Mouse (Mus musculus) embryonic fibroblast, embryonic 13.5 days (primary cell): ENCODE data around the gene Fau. TPM values are rescaled to one million over a fixed set of nuclear protein-coding genes. Genes with fewer than 3 reads are reported as not detected.

Source experiments
- H3K27ac ChIP-seq: 2 replicates; pipeline ENCODE4 v1.5.1; 2012; ENCODE audit warnings: low read length, control low read depth, inconsistent platforms; ENCODE audit not compliant: insufficient read depth
- H3K4me1 ChIP-seq: 2 replicates; pipeline ENCODE4 v1.6.1; 2011; ENCODE audit warnings: low read length; ENCODE audit not compliant: control insufficient read depth, insufficient read depth
- H3K4me3 ChIP-seq: 2 replicates; pipeline ENCODE4 v1.5.1; 2011; ENCODE audit warnings: mild to moderate bottlenecking, control low read depth, low read length; ENCODE audit not compliant: insufficient read depth
- CTCF ChIP-seq: IDR thresholded peaks from 2 replicates; pipeline ENCODE4 v1.5.1; 2011; ENCODE audit warnings: mild to moderate bottlenecking, control low read depth, low read length, moderate library complexity, borderline replicate concordance; ENCODE audit not compliant: insufficient read depth
- POLR2A ChIP-seq: IDR thresholded peaks from 2 replicates; pipeline ENCODE4 v1.6.1; 2011; ENCODE audit warnings: low read depth, mild to moderate bottlenecking, control low read depth, low read length, moderate library complexity
- polyA plus RNA-seq: library from polyadenylated mRNA; stranded (reverse); fragments of >200 nt; gene quantifications from 2 replicates; pipeline ENCODE4 v1.2.4, GENCODE M21; 2011; ENCODE audit warnings: low read depth; ENCODE audit not compliant: missing spikeins, insufficient read length

Gene Fau
- polyA plus RNA-seq, 1 experiment, result 1,065 TPM

DNA sequence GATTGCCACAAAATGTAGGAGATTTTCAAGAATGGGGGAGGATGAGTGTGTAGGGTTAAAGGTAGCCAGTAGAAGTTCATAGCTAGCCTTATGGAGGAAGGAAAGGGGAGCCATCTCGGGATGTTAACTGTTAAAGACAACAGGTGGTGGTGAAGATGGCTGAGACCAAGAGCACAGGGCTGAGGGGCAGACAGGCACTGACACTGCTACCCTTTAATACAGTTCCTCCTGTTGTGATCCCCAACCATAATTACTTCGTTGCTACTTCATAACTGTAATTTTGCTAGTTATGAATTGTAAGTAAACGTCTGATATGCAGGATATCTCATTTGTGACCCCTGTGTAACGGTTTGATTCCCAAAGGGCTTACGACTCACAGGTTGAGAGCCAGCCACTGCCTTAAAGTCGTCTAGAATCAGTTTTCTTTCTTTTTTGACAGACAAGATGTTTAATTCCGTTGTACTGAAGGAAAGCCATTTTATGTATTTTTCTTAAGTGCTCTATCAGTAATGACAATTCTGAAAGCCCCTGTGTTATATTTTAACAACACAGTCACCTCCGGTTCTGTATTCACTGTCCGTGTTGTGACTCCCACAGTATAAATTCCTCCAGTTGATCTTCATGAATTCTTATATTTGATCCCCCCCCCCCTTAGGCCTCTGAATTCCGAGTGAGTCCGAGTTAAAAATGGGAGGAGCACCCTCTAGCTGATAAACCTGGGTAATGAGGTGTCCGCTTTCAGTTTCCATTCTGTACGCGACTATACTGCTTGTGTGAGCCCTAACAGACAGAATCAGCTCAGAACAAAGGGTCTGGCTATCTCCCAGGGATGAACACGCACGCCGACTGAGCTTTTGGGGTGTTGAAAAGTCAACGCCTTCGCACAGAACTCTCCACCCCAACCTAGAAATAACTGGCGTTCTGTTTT, 12.0 kb upstream of the Fau start:
- Histone ChIP-seq H3K4me1 (no peaks in the 10 kb centered on the region), H3K4me3 (peak overlapping the region; percentile 61), H3K27ac (peak overlapping the region; percentile 86)
- TF ChIP-seq CTCF (no peak), POLR2A (peak; percentile 64)

DNA sequence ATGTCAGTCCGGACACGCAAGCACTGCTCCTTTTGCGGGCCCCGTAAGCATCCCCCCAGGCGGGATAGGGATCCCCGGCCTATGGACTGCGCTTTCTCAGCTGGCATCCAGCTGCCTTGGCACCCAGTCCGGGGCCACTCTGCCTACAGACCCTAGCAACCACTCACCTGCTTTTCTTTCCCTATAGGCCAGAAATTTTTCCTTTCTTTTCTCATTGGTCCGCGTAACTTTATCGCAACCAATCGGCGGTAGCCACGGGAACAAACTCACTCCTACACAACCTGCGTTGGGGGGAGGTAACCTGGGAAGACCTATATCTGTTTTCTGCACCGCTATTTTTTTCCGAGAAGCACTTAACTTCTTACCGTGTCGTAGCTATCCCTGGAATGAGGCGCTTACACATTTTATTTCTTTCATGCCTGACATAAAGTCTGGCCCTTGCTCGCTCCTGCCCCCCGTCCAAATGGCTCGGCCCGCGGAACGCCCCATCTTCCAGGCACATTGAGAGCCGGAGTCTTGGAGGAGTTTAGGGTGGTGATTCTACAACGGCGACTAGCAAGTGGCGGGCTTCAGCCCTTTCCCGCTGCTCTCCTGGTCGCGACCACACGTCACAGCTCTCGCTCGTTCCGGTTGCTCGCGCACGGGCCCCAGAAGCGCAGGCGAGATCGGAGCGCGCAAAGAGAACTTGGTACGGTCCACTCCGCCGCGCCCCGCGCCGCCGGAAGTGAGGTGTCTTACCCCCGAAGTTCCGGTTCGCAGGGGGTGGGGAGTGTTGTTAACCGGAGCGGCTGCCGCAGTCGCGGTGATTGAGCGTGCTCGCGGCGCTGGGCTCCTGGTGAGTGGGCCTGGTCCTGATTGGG, 11.1 kb upstream of the Fau start, which contains the start of gene Syvn1:
Gene Syvn1 (plus strand): TSS at position 283 of the 860 bp plus-strand sequence.
- Histone ChIP-seq H3K4me1 (no peaks in the 10 kb centered on the region), H3K4me3 (peak within 1 kb of the TSS; percentile 63), H3K27ac (peak within 1 kb of the TSS; percentile 96)
- TF ChIP-seq CTCF (no peak), POLR2A (peak; percentile 74)

DNA sequence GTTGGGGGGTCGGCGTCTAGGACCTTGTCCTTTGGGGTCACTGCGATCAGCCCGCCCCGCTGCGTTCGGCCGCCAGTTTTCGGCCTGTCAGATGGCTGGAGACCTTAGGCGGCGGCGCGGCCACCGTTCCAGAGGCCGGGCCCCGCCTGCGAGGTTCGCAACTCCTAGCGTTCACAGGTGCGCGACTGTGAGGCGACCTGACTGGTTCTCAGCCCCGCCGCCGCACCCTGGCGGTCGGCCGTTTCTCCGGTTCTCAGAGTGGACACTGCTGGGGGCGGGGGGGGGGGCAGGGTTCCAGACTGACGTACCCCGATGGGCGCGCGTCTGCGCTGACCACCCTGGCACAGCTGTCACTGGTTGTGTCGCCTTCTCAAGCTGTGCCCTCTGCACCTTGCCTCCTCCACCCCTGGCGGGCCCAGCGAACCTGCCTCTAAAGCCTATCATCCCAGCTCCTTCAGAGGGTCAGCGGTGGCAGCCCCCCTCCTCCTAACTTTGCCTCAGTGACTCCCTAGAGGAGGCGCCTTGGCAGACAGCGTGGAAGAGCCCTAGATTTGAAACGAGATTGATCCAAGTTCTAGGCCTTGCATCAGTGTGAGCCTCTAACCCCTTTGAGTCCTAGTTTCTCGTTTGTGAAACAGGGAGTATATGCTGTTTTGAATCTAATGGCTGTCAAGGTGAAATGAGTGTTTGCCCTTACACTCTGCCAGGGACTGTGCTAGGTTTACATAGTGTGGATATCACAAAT, 10.3 kb upstream of the Fau start:
- TF ChIP-seq CTCF (no peak), POLR2A (no peak)
- H3K27ac ChIP-seq, result peak overlapping the region; percentile 96
- H3K4me1 ChIP-seq, result no peaks in the 10 kb centered on the region
- H3K4me3 ChIP-seq, result peak overlapping the region; percentile 63

DNA sequence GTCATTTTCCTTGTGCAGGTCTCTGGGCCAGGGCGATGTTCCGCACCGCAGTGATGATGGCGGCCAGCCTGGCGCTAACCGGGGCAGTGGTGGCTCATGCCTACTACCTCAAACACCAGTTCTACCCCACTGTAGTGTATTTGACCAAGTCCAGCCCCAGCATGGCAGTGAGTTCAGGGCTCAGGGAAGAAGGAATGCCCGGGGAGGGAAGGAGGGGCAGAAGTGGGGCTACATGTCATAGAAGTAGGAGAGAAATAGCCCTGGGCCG, 9.8 kb upstream of the Fau start:
- TF ChIP-seq POLR2A, result no peak
- Histone ChIP-seq H3K27ac (0 out of 2 replicates have a peak overlapping the region, but pooled peaks have one; percentile 23), H3K4me1 (no peaks in the 10 kb centered on the region)

DNA sequence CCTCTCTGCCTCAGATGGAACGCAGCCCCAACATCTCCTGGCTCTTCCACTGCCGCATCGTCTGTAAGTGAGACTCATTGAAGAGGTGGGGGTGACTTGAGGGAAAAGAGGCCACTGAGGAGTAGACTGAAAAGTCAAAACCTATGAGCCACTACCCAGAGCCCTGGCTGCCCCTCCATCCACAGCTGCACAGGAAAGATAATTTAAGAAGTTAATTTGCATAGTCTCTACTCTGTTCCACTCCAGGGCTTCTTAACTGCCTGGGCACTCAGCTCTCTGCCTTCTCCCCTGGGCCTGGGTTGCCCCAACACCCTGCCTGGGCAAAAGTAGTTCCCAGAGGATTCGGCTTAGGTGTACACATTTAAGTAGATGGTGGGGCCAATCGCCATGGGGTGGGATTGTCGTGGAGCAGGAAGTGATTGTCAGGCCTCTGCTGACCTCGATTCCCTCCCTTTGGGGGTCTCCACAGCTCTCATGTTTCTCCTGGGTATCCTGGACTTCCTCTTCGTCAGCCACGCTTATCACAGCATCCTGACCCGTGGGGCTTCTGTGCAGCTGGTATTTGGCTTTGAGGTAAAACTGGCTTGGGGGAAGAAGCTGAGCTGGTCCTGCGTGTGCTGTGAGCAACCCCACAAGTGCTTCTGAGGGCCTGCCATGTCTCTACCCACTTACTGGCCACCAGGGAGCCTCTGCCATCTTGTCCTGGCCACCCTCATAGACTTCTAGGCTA, 8.8 kb upstream of the Fau start:
- no peak for TF ChIP-seq CTCF
- H3K4me1 ChIP-seq, result no peaks in the 10 kb centered on the region
- H3K27ac ChIP-seq, result no peak overlapping the region
- no peak overlapping the region for H3K4me3 ChIP-seq

More for the DNA sequence above, 9.8 kb upstream of the Fau start:
- peak overlapping the region; percentile 63 for H3K4me3 ChIP-seq

DNA sequence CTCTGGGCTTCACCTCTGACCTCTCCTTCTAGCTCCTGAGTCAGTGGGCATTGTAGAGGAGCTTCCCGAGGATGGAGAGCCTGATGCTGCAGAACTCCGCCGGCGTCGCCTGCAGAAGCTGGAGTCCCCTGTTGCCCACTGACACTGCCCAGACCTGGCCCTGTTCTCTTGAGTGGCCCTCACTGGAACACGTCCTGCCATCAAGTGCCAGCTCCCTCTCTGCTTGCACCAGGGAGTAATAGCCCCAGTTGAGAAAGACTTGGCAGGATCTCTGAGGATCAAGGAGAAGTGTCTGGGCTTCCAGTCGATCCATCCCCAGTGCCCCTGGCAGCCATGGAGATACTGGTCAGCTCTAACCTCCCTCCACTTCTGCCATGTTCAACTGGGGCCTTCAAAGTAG, 5.1 kb upstream of the Fau start:
- Histone ChIP-seq H3K4me3 (no peak overlapping the region), H3K4me1 (no peaks in the 10 kb centered on the region), H3K27ac (no peak overlapping the region)
- TF ChIP-seq CTCF, result no peak
- 0 out of 2 replicates have a peak, but pooled peaks have one; percentile 1 for TF ChIP-seq POLR2A

DNA sequence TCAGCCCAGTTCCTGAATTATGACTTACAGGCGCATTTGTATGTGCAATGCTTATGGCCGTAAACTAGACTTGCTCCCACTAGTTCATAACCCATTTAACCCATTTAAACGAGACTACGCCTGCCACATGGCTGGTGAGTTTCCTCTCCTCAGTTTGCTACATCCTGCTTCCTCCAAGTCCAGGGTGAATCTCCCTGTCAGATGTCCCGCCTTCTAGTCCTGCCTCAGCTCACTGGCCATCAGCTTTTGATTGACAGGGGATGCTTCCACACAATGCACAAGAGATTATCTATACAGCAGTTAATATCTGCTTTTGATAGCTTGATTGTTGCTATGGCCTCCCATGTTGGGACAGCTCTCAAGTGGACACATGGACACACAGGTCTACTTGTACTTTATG, 3.3 kb upstream of the Fau start:
- peaks cover 4% of the 10 kb centered on the region; the same call in 1 of the 2 replicates for H3K4me1 ChIP-seq
- H3K27ac ChIP-seq, result no peak overlapping the region
- TF ChIP-seq CTCF (no peak), POLR2A (no peak)
- H3K4me3 ChIP-seq, result no peak overlapping the region

DNA sequence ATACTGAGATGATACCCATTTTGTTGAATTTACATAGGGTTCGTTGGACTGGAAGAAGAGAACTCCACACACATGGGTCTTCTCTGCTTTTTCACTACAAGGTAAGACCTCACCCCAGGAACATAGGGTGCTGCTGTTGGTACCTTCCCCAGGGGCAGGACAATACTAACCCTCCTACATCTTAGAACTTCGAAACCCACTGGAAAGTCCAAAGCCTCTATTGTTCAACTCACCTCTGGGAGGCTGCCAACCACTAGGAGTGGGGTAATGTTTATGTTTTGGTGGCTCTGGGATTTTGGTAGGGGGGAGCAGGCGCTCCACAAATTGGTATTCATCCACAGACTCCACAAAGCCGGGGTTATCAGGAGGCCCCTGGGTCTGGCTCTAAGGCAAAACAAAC, 948 bp upstream of the Fau start:
- Histone ChIP-seq H3K4me3 (peak overlapping the region; percentile 87), H3K4me1 (peaks cover 4% of the 10 kb centered on the region; the same call in 1 of the 2 replicates), H3K27ac (no peak overlapping the region)
- TF ChIP-seq CTCF, result no peak
- TF ChIP-seq POLR2A, result no peak

DNA sequence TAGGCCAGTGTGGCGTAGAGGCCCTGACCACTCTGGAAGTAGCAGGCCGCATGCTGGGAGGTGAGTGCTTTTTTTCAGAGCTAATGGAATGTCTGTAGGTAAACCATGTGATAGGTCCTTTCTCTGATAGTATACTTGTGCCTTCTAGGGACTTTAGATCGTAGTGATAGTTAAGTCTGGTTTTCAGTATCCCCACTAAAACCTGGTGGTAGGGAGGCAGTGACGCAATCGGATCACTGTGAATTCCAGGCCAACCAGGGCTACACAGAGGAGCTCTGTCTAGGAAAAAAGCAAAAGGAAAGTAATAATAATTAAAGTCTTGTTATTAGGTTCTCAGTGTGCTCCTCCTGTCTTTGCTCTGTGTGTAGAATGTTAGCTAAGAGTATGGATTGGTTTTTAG, 869 bp downstream of the Fau start:
- H3K27ac ChIP-seq, result peak overlapping the region; percentile 44; the same call in 1 of the 2 replicates
- peaks cover 4% of the 10 kb centered on the region; the same call in 1 of the 2 replicates for H3K4me1 ChIP-seq
- no peak; the same call in 1 of the 2 replicates for TF ChIP-seq POLR2A
- peak overlapping the region; percentile 88 for H3K4me3 ChIP-seq
